Mouse (Mus musculus): ENCODE results near the gene Olfr250.
"Not testable (repeated sequence)": the region's sequence is repeated elsewhere in the genome, so short reads cannot be mapped to it uniquely, and the experiment has no call there.

The Olfr250 gene

DNA sequence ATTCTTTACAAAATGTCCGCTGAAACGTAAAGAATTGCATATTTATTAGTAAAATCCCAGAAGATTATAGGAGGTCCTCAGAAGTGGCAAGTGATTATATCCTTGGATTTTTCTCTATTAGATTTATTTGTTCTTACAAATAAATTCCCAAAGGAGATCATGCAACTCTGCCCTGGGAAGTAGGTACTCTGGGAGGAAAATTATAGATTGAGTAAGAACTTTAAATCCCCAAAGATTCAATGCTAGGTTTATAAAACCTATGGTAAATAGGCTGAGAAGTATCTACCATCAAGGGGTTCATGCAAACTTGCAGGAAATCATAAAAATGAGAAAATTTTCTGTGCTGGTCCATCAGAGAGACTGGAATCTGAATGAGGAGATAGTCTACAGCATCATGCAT lies at the start of gene Olfr250:
TSS of gene Olfr250 (plus strand) at position 301 of the 400 bp plus-strand sequence.
- DNase-seq: no peak

DNA sequence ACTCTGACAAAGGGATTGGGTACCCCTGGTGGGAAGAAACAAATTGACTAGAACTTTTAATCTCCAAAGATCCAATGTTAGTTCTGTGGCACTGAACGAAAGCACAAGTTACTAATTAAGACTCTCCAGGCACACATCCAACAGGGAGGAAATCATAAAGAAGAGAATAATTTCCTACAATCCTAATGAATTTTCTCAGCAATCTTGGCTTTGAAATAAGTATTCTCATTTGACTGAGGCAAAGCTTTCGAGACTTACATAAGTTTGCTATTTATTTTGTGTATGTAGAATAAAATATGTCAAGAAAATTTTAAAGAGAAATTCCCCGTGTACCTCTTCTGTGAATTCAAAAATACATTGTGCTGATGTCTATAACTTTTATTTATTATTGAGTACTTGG lies 37.9 kb upstream of the Olfr250 start, which contains the start of gene Olfr25:
TSS of gene Olfr25 (plus strand) at position 301 of the 400 bp plus-strand sequence.
- DNase-seq: no peak

DNA sequence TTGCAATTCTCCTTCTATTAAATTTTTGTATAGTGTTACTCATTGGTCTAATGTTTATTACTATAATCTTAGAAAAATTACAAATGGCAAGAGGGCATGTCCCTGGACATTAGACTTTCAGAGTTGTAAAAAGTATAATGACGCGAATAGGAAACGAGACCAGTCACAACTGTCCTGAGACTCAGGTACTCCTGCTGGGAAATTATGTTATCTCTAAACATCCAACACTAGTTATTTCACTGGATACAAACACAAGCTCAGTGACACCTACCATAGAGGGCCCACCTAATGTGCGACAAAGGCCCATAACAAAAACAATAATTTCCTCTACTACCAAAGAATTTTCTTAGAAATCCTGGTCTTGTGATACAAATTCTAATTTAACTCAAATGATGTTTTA lies 18.6 kb upstream of the Olfr250 start, which contains the start of gene Olfr898:
TSS of gene Olfr898 (plus strand) at position 301 of the 400 bp plus-strand sequence.
- DNase-seq: no peak

DNA sequence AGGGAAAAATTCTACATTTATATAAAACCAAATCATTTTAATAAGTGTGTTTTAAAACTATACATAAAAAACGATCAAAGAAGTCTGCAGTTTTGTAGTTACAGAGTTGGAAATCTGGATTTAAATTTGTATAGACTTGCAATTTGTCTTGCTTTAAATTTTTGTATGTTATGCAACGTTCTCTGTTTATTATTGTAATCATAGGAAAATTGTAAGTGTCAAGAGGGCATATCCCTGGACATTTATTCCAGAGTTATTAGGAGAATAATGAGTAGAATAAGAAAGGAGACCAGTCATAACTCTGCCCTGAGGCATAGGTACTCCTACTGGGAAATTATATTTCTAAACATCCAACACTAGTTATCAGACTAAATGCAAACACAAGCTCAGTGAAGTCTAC lies 10.1 kb downstream of the Olfr250 start, which contains the start of gene Olfr251:
TSS of gene Olfr251 (plus strand) at position 301 of the 400 bp plus-strand sequence.
- DNase-seq: no peak

DNA sequence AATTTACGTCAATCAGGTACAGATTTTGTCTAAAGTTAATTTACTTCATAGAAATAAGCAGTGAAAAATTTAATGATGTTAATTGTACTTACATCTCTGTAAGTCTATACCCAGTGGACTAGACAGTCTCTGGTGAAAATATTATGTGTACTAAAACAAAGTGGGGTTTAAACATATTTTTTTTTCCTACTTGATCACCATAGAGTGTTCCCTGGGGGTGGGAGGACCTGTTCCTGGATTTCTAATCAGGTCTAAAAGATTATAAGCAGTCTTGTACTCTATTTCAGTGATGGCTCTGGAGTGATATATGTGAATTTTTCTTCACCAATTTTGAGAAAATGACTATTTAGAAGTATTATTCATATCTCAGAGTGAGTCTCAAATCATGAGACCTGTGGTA lies 34.7 kb downstream of the Olfr250 start, which contains the start of gene Olfr147:
TSS of gene Olfr147 (plus strand) at position 301 of the 400 bp plus-strand sequence.
- DNase-seq: no peak

DNA sequence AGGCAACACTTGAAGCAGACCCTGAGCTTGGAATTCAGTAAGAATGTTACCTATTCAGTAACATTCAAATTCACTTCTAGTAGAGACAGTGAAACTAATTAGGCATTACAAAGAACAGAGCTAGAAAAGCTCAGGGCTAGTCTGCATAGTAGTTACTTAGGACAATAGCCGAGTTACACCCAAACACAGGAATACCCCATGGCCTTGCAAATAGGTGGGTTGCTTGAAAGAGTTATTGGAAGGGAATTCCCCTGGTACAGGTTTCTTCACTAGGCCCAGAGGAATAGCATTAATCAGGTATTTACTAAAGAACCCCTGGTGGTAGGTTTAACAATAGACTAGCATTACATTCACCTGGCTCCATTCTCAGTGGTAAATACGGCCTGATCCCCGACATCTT lies 40.8 kb downstream of the Olfr250 start:
- DNase-seq: not testable (repeated sequence)

DNA sequence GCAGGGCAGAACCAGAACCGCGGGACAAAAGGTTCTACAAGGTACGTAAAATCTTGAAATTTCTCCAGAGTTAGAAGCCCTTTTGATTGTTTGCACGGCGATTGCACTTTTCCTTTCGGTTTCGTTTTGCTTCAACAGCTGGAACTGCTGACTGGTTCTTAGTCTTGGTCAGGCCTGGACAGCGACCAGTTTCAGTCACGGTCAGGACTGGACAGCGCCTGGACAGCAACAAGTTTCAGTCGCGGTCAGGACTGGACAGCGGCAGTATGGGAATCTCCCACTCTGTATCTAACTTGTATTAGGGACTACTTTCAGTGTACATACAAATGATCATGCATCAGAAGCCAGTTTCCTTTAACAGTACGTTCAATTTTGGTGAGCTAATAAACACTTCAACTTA lies 46.8 kb downstream of the Olfr250 start:
- DNase-seq: not testable (repeated sequence)
